Mouse (Mus musculus) c-Kit-negative CD71-positive TER-119-positive erythroid progenitor cells, embryonic 14.5 days (primary cell): ENCODE data around the gene B9d2.
A peak's percentile ranks its signal among the peaks of the same experiment; 100 is the strongest.

Experiments
- DNase-seq: peaks from one replicate; pipeline ENCODE4 v3.0.0-alpha.2; 2013; ENCODE audit warnings: low read depth, low spot score

The B9d2 gene

DNA sequence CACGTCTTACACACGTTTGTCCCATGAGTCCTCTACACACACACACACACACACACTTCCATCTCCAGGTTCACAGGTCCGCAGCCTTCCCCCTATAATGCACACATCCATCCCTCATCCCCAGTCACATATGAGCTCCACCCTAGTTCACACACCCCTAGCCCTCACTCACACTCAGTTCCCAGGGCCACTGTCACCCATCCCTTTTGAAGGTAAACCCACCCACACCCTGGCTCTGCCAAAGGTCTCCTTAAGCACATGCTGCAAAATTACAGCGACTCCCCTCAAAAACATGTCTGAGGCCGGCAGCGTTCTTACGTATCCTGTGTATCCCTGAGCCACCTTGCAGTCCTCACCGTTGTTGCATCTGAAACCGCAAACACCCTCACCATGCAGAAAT lies 6.3 kb upstream of the B9d2 start:
- no peak for DNase-seq

DNA sequence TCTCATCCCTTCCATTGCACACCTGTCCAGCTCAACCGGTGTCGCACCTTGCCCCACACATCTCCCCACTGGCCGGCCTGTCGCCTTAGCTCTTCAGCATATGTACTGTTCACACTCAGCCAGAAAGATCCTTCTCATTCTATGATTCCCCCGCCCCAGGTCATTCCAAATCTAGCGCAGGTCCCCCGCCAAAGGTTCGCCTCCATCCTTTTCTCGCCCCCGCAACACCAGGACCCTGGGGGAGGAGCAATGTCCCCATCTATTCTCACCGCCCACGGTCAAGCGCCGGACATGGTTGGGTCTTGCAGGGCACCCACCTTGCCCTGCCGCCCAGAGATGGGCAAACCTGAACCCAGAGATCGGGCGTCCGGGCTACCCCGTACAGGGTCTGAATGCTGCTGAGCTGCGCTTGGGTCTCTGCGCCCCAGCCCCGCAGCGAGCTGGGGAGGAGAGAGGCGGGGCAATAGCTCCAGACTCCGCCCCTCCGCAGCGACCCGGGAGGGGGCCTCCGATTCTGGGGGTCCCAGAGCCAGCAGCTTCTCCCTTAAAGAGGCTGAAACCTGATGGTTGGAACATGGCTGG lies 5.8 kb upstream of the B9d2 start, which contains the start of gene Tmem91:
TSS of gene Tmem91 (minus strand) at position 448 of the 582 bp plus-strand sequence.
- no peak for DNase-seq

GRCm38 (mm10) chr7:25675405-25675804 lies 5.2 kb upstream of the B9d2 start:
- no peak for DNase-seq

DNA sequence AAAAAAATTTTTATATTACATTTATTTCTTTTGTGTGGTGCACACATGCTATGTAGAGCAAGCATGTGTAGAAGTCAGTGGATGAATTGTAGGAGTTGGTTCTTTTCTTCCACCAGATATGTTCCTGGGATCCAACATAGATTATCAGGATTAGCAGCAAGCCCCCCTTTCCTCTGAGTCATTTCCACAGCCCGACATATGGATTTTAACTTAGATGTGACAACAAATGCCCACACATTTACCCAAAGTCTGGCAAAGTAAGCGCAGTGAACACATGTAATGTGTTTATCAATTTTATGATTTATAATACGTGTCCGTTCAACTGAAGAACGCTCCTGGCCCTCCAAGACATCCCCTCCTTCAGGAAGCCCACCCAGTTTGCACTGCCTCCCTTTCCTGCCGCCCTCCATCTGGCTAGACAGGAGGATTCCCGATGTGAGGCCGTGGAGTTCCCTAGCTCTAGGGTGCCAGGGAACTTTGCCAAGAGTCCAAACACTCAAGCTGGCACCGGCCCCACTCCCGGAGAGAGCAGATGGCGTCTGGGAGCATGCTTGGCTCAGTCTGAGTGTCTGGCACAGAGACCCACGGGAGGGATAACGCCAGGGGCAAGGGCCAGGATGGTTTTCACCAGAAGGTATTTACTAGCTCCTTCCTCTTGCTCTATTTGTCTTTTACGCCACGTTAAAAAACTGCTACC lies 4.3 kb upstream of the B9d2 start:
- DNase-seq, result no peak

- no peak for DNase-seq
Observed at GRCm38 (mm10) chr7:25677013-25677412, 3.6 kb upstream of the B9d2 start.

DNA sequence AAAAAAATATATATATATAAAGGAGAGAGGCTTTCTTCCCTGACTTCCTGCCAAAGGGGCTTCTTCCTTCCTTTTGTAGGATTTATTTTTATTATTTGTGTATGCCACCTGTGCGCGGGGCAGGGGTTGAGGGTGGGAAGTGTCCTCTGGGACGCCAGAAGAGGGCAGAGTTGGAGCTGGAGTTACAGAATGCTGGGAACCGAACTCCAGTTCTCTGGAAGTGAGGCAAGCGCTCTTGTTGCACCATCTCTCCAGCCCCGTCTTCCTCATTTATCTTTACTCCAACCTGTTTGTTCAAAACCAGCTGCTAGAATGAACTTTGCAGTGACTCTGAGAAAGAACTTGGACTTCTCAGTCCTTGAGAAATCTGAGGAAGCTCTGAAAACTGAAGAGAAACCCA lies 609 bp upstream of the B9d2 start:
- DNase-seq, result no peak

DNA sequence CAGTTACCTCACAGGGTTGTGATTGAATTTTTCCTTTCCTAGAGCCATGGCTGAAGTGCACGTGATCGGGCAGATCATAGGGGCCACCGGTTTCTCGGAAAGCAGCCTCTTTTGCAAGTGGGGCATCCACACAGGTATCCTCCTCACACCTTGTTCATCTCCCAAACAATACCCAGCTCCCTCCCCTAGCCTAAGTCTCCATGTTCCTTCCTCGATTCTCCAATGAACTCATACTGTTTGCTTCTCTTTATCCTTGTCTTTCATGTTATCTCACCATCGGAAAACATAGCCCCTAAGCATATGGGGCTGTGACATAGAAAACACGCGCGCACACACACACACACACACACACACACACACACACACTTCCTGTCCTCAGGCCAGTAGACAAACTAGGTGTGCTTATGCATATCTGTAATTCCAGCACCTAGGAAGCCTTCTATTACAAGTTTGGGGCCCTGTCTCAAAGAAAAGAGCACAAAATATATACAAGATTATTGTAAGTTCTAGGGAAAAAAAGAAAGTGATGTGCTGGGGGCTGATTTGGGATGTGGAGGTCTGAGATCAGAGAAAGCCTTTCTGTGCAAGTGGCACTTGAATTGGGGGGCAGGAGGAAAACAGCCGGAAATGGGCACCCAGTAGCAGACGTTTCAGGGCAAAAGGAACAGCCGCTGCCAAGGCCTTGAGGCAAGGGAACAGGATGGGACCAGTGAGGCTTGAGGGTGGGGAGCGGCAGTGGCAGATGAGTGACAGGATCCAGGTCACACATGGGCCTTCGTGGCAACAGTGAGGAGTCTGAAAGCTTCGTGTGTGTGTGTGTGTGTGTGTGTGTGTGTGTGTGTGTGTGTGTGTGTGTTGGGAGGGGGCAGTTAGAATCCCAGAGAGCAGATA lies 1.0 kb downstream of the B9d2 start:
- no peak for DNase-seq

GRCm38 (mm10) chr7:25683474-25684180 lies 3.0 kb downstream of the B9d2 start:
- no peak for DNase-seq

- no peak for DNase-seq
Observed at GRCm38 (mm10) chr7:25684659-25685058, 4.1 kb downstream of the B9d2 start.

- DNase-seq, result no peak
Observed at GRCm38 (mm10) chr7:25685926-25686470, 5.4 kb downstream of the B9d2 start.

GRCm38 (mm10) chr7:25686680-25687531 lies 6.3 kb downstream of the B9d2 start, which contains the start of gene Tgfb1:
Tgfb1 (plus strand) TSS chr7:25687002.
- no peak for DNase-seq

GRCm38 (mm10) chr7:25687811-25688401 lies 7.3 kb downstream of the B9d2 start:
- DNase-seq, result no peak

- DNase-seq, result peak; percentile 66
Observed at GRCm38 (mm10) chr7:25688810-25689586, 8.4 kb downstream of the B9d2 start.

DNA sequence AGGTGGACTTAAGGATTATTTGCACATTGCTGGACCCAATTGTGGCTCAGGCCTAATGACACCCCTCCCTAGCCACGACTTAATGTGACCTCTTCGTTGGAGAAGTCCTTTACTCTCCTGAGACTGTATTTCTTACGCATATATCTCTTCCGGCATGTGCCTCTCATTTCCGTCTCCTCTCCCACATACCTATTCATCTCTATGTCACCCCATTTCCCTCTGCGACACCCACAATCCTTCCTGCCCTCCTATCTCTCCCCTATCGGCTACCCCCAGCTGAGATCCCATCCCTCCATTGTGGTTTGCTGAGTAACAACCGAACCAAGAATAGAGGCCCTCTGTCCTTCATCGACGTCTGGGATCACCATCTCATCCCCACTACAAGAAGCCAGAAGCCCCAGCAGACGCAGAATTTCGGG lies 9.0 kb downstream of the B9d2 start:
- no peak for DNase-seq

- DNase-seq, result no peak
Observed at GRCm38 (mm10) chr7:25690051-25690450, 9.5 kb downstream of the B9d2 start.

DNA sequence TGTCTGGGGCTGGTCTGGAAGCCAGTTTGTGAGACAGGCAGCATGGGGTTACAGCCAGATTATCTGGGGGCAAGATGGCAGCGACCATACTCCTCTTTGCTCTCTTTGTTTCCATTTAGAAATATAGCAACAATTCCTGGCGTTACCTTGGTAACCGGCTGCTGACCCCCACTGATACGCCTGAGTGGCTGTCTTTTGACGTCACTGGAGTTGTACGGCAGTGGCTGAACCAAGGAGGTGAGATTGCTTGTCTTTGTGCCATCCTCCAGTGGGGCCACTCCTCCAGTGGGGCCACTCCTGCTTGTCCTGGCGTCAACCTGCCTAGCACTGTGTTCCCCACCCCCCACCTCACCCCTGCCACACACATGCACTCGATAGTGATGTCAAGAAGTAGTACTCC lies 13.5 kb downstream of the B9d2 start:
- no peak for DNase-seq

- no peak for DNase-seq
Observed at GRCm38 (mm10) chr7:25699851-25700250, 19.3 kb downstream of the B9d2 start.

DNA sequence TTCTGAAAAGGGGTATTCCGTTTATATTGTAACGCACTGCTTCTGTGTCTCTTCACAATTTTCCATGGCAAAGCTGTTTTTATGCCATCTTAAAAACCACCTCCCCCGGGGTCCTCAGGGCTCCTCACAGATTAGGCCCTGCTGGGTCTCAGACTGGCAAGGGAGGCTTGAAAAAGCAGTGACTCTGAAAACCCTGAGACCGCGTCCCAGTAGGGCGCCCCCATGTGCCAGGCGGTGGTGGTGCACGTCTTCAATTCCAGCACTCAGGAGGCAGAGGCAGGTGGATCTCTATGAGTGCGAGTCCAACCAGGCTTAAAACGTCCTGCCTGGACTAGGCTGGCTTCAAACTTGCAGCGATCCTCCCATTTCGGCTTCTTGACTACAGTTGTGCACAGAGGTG lies 20.2 kb downstream of the B9d2 start:
- DNase-seq, result no peak

GRCm38 (mm10) chr7:25702350-25702749 lies 21.8 kb downstream of the B9d2 start:
- no peak for DNase-seq
